Mouse (Mus musculus) CH12.LX (cell line): ENCODE measurements around the gene Smtn. TPM values are rescaled to one million over a fixed set of nuclear protein-coding genes. Genes with fewer than 3 reads are reported as not detected.

Source experiments
- DNase-seq: peaks from one replicate; pipeline ENCODE4 v3.0.0-alpha.2; 2013; ENCODE audit errors: extremely low read depth
- H3K27ac ChIP-seq: 2 replicates; pipeline ENCODE4 v1.5.1; 2012; ENCODE audit warnings: low read depth, mild to moderate bottlenecking, control low read depth, moderate library complexity; ENCODE audit not compliant: insufficient read depth
- H3K27me3 ChIP-seq: replicated peaks from 2 replicates; pipeline ENCODE3; 2012; ENCODE audit warnings: inconsistent platforms
- H3K36me3 ChIP-seq, 2 experiments: replicated peaks in 1 of 2; 2 replicates each; pipeline versions ENCODE3 to v1.6.1; 2012; ENCODE audit warnings: inconsistent platforms in 1 of 2, low read length in 1 of 2, mild to moderate bottlenecking in 1 of 2, mixed read lengths in 1 of 2, moderate library complexity in 1 of 2; ENCODE audit not compliant: control insufficient read depth in 1 of 2, insufficient read depth in 1 of 2
- H3K4me1 ChIP-seq, 2 experiments: 2 replicates each; pipeline ENCODE4 v1.6.1; 2012; ENCODE audit warnings: inconsistent platforms in 1 of 2, moderate library complexity in 1 of 2; ENCODE audit not compliant: insufficient read depth in 2 of 2, control insufficient read depth in 1 of 2
- H3K4me2 ChIP-seq: 2 replicates; pipeline ENCODE4 v1.6.1; 2012; ENCODE audit warnings: low read depth, mild to moderate bottlenecking, control low read depth; ENCODE audit not compliant: poor library complexity, insufficient read depth, severe bottlenecking
- H3K4me3 ChIP-seq, 3 experiments: fragments of 150-350 bp in 1 of 3; sonication (generic) in 1 of 3; replicated peaks in 1 of 3; 2 replicates each; pipeline versions ENCODE3 to v1.5.1; 2011 to 2012; ENCODE audit warnings: low read depth in 2 of 3, low read length in 2 of 3, mild to moderate bottlenecking in 2 of 3, moderate library complexity in 2 of 3, control low read depth in 1 of 3, improper control_type of control experiment in 1 of 3, inconsistent platforms in 1 of 3, mixed read lengths in 1 of 3; ENCODE audit not compliant: poor library complexity in 1 of 3
- H3K79me2 ChIP-seq: replicated peaks from 2 replicates; pipeline ENCODE4 v1.6.1; 2012; ENCODE audit warnings: mild to moderate bottlenecking, moderate library complexity; ENCODE audit not compliant: control insufficient read depth, poor library complexity, insufficient read depth, severe bottlenecking; ENCODE audit errors: extremely low read depth
- H3K9ac ChIP-seq: 2 replicates; pipeline ENCODE4 v1.6.1; 2012; ENCODE audit warnings: low read depth, mild to moderate bottlenecking, control low read depth, moderate library complexity; ENCODE audit not compliant: insufficient read depth
- H3K9me3 ChIP-seq: replicated peaks from 2 replicates; pipeline ENCODE3; 2012; ENCODE audit warnings: low read length, inconsistent platforms, mixed read lengths
- BHLHE40 ChIP-seq: IDR thresholded peaks from 2 replicates; pipeline ENCODE4 v1.6.1; 2011; ENCODE audit warnings: mild to moderate bottlenecking, low read depth, low read length, improper control_type of control experiment
- CHD1 ChIP-seq: IDR thresholded peaks from 2 replicates; pipeline ENCODE4 v1.6.1; 2012; ENCODE audit warnings: low read depth, low read length, improper control_type of control experiment, inconsistent platforms
- CHD2 ChIP-seq: IDR thresholded peaks from 2 replicates; pipeline ENCODE4 v1.6.1; 2011; ENCODE audit warnings: low read length, improper control_type of control experiment
- CTCF ChIP-seq, 2 experiments: IDR thresholded peaks in 1 of 2; conservative IDR thresholded peaks in 1 of 2; 2 replicates each; pipeline ENCODE4 v1.5.1; 2011 to 2012; ENCODE audit warnings: low read depth in 2 of 2, low read length in 2 of 2, improper control_type of control experiment in 1 of 2, inconsistent platforms in 1 of 2, mild to moderate bottlenecking in 1 of 2, moderate library complexity in 1 of 2
- ETS1 ChIP-seq: conservative IDR thresholded peaks from 2 replicates; pipeline ENCODE4 v1.6.1; 2012; ENCODE audit warnings: low read depth, mild to moderate bottlenecking, inconsistent platforms, low read length, improper control_type of control experiment, moderate library complexity
- GABPA ChIP-seq: IDR thresholded peaks from 2 replicates; pipeline ENCODE4 v1.6.1; 2012; ENCODE audit warnings: low read depth, low read length, improper control_type of control experiment, inconsistent platforms; ENCODE audit not compliant: insufficient replicate concordance
- JUN ChIP-seq: IDR thresholded peaks from 2 replicates; pipeline ENCODE4 v1.6.1; 2011; ENCODE audit warnings: low read depth, mild to moderate bottlenecking, low read length, improper control_type of control experiment, moderate library complexity; ENCODE audit not compliant: insufficient read depth
- JUND ChIP-seq: conservative IDR thresholded peaks from 2 replicates; pipeline ENCODE4 v1.6.1; 2011; ENCODE audit warnings: low read depth, low read length, improper control_type of control experiment
- MAX ChIP-seq: IDR thresholded peaks from 2 replicates; pipeline ENCODE4 v1.6.1; 2011; ENCODE audit warnings: low read length, improper control_type of control experiment
- MAZ ChIP-seq: IDR thresholded peaks from 2 replicates; pipeline ENCODE4 v1.6.1; 2012; ENCODE audit warnings: low read depth, mild to moderate bottlenecking, inconsistent platforms, low read length, improper control_type of control experiment, moderate library complexity
- MEF2A ChIP-seq: IDR thresholded peaks from 2 replicates; pipeline ENCODE4 v1.6.1; 2014; ENCODE audit warnings: low read depth, mild to moderate bottlenecking, inconsistent platforms, low read length, improper control_type of control experiment, borderline replicate concordance
- MYC ChIP-seq: IDR thresholded peaks from 2 replicates; pipeline ENCODE4 v1.6.1; 2011; ENCODE audit warnings: low read depth, mild to moderate bottlenecking, improper control_type of control experiment, low read length
- NRF1 ChIP-seq: IDR thresholded peaks from 2 replicates; pipeline ENCODE4 v1.6.1; 2014; ENCODE audit warnings: low read depth, mild to moderate bottlenecking, inconsistent platforms, low read length, improper control_type of control experiment, moderate library complexity
- POLR2AphosphoS2 ChIP-seq: IDR thresholded peaks from 2 replicates; pipeline ENCODE4 v1.6.1; 2011; ENCODE audit warnings: low read depth, low read length, improper control_type of control experiment
- RAD21 ChIP-seq: IDR thresholded peaks from 2 replicates; pipeline ENCODE4 v1.6.1; 2011; ENCODE audit warnings: low read depth, mild to moderate bottlenecking, low read length, improper control_type of control experiment, moderate library complexity
- SMC3 ChIP-seq: IDR thresholded peaks from 2 replicates; pipeline ENCODE4 v1.6.1; 2011; ENCODE audit warnings: low read depth, low read length, improper control_type of control experiment
- TCF12 ChIP-seq: IDR thresholded peaks from 2 replicates; pipeline ENCODE4 v1.6.1; 2014; ENCODE audit warnings: low read depth, mild to moderate bottlenecking, inconsistent platforms, low read length, improper control_type of control experiment
- USF1 ChIP-seq: IDR thresholded peaks from 2 replicates; pipeline ENCODE4 v1.6.1; 2014; ENCODE audit warnings: low read depth, mild to moderate bottlenecking, inconsistent platforms, low read length, improper control_type of control experiment
- USF2 ChIP-seq: conservative IDR thresholded peaks from 2 replicates; pipeline ENCODE4 v1.6.1; 2011; ENCODE audit warnings: low read depth, low read length, improper control_type of control experiment
- ZKSCAN1 ChIP-seq: IDR thresholded peaks from 2 replicates; pipeline ENCODE4 v1.6.1; 2012; ENCODE audit warnings: low read depth, inconsistent platforms, low read length, improper control_type of control experiment, borderline replicate concordance
- ZNF384 ChIP-seq: IDR thresholded peaks from 2 replicates; pipeline ENCODE4 v1.6.1; 2012; ENCODE audit warnings: low read depth, low read length, improper control_type of control experiment, inconsistent platforms
- dilution Hi-C: fragments of 300-500 bp; cut with MboI; formaldehyde crosslinking; loops from 2 replicates; pipeline ENCODE4 v1.14.3; 2020; ENCODE audit warnings: low sequenced_read_pairs; ENCODE audit not compliant: extremely low pct_unique_long_range_greater_than_20kb, extremely low pct_ligation_motif_present
- in situ Hi-C: fragments of 300-500 bp; cut with MboI; formaldehyde crosslinking; loops from 3 replicates; pipeline ENCODE4 v1.14.3; 2019; ENCODE audit warnings: low sequenced_read_pairs, low pct_ligation_motif_present, low pct_unique_long_range_greater_than_20kb, mixed read lengths
- polyA plus RNA-seq: library from polyadenylated mRNA; unstranded; fragments of >175 nt; gene quantifications from 2 replicates; pipeline ENCODE4 v1.2.1, GENCODE M21; 2012; ENCODE audit warnings: low read depth; ENCODE audit not compliant: insufficient read length
- total RNA-seq, 2 experiments: library from RNA; depleted of rRNA; stranded (reverse); fragments of 300-350 nt in 1 of 2; fragments of >200 nt in 1 of 2; gene quantifications; 2 replicates each; pipeline ENCODE4 v1.2.3; 2012 to 2014

The Smtn gene
- total and polyA plus RNA-seq, 3 experiments, result 0.58 to 5.3 (median 3.1) TPM

DNA sequence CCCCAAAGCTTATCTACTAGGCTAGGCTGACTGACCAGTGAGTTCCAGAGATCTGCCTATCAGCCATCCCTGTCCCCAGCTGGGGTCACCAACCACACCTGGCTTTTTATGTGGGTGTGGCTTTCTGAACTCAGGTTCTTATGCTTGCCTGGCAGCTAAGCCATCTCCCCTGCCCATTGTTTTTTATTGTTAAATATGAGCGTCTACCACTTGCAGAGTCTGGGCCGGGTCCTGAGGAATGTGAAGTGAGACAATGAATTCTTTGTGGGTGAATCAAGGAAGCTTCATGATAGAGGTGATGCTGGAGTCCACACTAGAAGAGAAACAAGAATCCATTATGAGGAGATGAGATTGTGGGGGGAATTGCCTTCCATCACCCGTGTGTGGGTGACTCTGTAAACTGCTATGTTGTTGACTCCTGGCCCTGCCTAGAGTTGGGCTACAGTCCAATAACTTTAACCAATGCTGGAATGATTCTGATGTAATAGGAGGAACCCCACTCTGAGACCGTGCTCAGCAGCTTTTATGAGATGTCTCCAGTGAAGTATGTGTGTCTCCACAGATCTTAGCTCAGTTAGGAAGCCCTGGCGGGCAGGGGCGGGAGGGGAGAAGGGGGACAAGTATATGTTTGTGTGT, 45.7 kb upstream of the Smtn start:
- H3K4me2 ChIP-seq, result no peak overlapping the region
- H3K9me3 ChIP-seq, result peaks cover 6% of the 10 kb centered on the region
- dilution Hi-C loops (no loop called here), in situ Hi-C loops (no loop called here)
- no peak for TF ChIP-seq SMC3
- TF ChIP-seq CHD2, result no peak
- no peak for TF ChIP-seq MEF2A
- TF ChIP-seq MAZ, result no peak
- TF ChIP-seq JUND, result no peak
- no peak for TF ChIP-seq ETS1
- TF ChIP-seq NRF1, result no peak
- no peak for TF ChIP-seq CTCF (conservative IDR thresholded peaks at IDR 0.05 in 1 of 2, IDR thresholded peaks at IDR 0.05 in 1 of 2; ENCODE audit: low read depth in 2 of 2, low read length in 2 of 2)
- H3K79me2 ChIP-seq, result no peaks in the 10 kb centered on the region
- H3K27ac ChIP-seq, result no peak overlapping the region
- no peak for DNase-seq
- no peak overlapping the region for H3K4me3 ChIP-seq
- H3K27me3 ChIP-seq, result peaks cover 2% of the 10 kb centered on the region
- H3K9ac ChIP-seq, result no peak overlapping the region
- H3K4me1 ChIP-seq, result peaks cover 4 to 7% of the 10 kb centered on the region in 2 experiments
- no peaks in the 10 kb centered on the region for H3K36me3 ChIP-seq

DNA sequence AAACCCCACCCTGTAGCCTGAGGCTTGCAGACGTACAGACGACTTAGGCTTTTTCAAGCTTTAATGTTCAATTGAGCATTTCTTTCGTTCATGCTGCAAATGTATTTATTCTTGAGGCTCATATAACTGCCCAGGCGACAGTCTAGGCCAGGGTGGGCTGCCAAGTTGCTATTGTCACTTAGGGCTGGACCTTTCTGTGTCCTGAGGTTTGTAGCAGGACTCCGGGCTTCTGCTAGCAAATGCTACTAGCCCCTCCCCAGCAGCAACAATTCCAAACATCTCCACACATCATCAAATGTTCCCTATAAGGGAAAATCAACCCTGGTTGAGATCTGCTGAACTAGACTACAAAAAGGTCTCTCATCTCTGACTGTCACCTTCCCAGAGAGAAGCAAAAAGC, 42.7 kb upstream of the Smtn start:
- TF ChIP-seq USF2 (no peak), USF1 (no peak), TCF12 (no peak), RAD21 (no peak), MAX (no peak), BHLHE40 (no peak), ZKSCAN1 (no peak), JUN (no peak), ZNF384 (no peak), JUND (no peak), GABPA (no peak), MYC (no peak), CHD1 (no peak), POLR2AphosphoS2 (no peak)
- H3K9me3 ChIP-seq, result peaks cover 6% of the 10 kb centered on the region
- no peak for DNase-seq
- no peak overlapping the region for H3K4me3 ChIP-seq
- no peak overlapping the region for H3K27ac ChIP-seq
- H3K36me3 ChIP-seq, result no peaks in the 10 kb centered on the region
- dilution Hi-C loops, result no loop called here
- H3K4me1 ChIP-seq, result peaks cover 4 to 7% of the 10 kb centered on the region in 2 experiments
- in situ Hi-C loops, result no loop called here
- H3K4me2 ChIP-seq, result no peak overlapping the region
- no peak overlapping the region for H3K9ac ChIP-seq
- H3K79me2 ChIP-seq, result no peaks in the 10 kb centered on the region
- no peaks in the 10 kb centered on the region for H3K27me3 ChIP-seq
